Mouse (Mus musculus) stomach, embryonic 14.5 days (tissue): ENCODE results near the gene Vopp1. TPM values are rescaled to one million over a fixed set of nuclear protein-coding genes. Genes with fewer than 3 reads are reported as not detected.

Source experiments
- ATAC-seq: fragments of 200-750 bp; cut with Nextera tagmentation; 2 replicates; pipeline ENCODE4 v1.8.0; 2017; ENCODE audit warnings: low read depth, moderate TSS enrichment; ENCODE audit not compliant: insufficient number of reproducible peaks, insufficient read depth, low FRiP score
- H3K27ac ChIP-seq: fragments of 300-500 bp; sonication (generic); 2 replicates; pipeline ENCODE4 v1.5.1; 2014; ENCODE audit warnings: mild to moderate bottlenecking, low read length, moderate library complexity, mixed read lengths
- H3K27me3 ChIP-seq: fragments of 300-500 bp; sonication (generic); 2 replicates; pipeline ENCODE4 v1.6.1; 2014; ENCODE audit warnings: low read length, control low read depth, mixed read lengths; ENCODE audit not compliant: control insufficient read depth, insufficient read depth
- H3K36me3 ChIP-seq: fragments of 300-500 bp; sonication (generic); 2 replicates; pipeline ENCODE4 v1.6.1; 2014; ENCODE audit warnings: mild to moderate bottlenecking, control low read depth, low read length, moderate library complexity, mixed read lengths; ENCODE audit not compliant: control insufficient read depth, insufficient read depth
- H3K4me1 ChIP-seq: fragments of 300-500 bp; sonication (generic); 2 replicates; pipeline ENCODE4 v1.6.1; 2014; ENCODE audit warnings: low read length, control low read depth, mixed read lengths; ENCODE audit not compliant: control insufficient read depth, insufficient read depth
- H3K4me2 ChIP-seq: fragments of 300-500 bp; sonication (generic); replicated peaks from 2 replicates; pipeline ENCODE4 v1.6.1; 2014; ENCODE audit warnings: low read depth, low read length, control low read depth
- H3K4me3 ChIP-seq: fragments of 300-500 bp; sonication (generic); 2 replicates; pipeline ENCODE4 v1.5.1; 2014; ENCODE audit warnings: low read depth, low read length, control low read depth
- H3K9ac ChIP-seq: fragments of 300-500 bp; sonication (generic); replicated peaks from 2 replicates; pipeline ENCODE4 v1.6.1; 2014; ENCODE audit warnings: low read depth, mild to moderate bottlenecking, control low read depth, low read length, moderate library complexity, mixed read lengths
- H3K9me3 ChIP-seq: fragments of 300-500 bp; sonication (generic); 2 replicates; pipeline ENCODE4 v1.6.1; 2016; ENCODE audit warnings: low read depth, low read length, control low read depth; ENCODE audit not compliant: control insufficient read depth
- WGBS: fragments of 180-500 bp; shearing (Covaris S2); extraction: QIAGEN DNeasy Blood & Tissue Kit; methylation state at CpG from one replicate; pipeline ENCODE4 v1.1.7; 2014; 5-methylcytosine and 5-hydroxymethylcytosine counted together
- polyA plus RNA-seq: library from polyadenylated mRNA; unstranded; fragments of >200 nt; fragmentation: Nextera tagmentation; extraction: Ambion mirVana; gene quantifications from 2 replicates; pipeline ENCODE4 v1.2.1, GENCODE M21; 2014

The Vopp1 gene
- polyA plus RNA-seq, 1 experiment from 2014 or later = 26.7 TPM

- WGBS = 84% methylated on average over 4 of the region's 4 CpGs
- H3K27ac ChIP-seq = no peak overlapping the region
- no peaks in the 10 kb centered on the region for H3K36me3 ChIP-seq
- no peak overlapping the region for H3K9ac ChIP-seq
- H3K9me3 ChIP-seq = no peaks in the 10 kb centered on the region
- no peak overlapping the region for H3K4me3 ChIP-seq
- no peaks in the 10 kb centered on the region for H3K27me3 ChIP-seq
- no peaks in the 10 kb centered on the region for H3K4me1 ChIP-seq
- peak; percentile 71; the same call in 1 of the 2 replicates for ATAC-seq
- H3K4me2 ChIP-seq = no peak overlapping the region
Observed at GRCm38 (mm10) chr6:57744974-57745747, 79.8 kb downstream of the Vopp1 start.

- H3K9ac ChIP-seq = no peak overlapping the region
- no peaks in the 10 kb centered on the region for H3K36me3 ChIP-seq
- WGBS = 89% methylated on average over 2 of the region's 2 CpGs
- no peak for ATAC-seq
- no peak overlapping the region for H3K4me2 ChIP-seq
- no peaks in the 10 kb centered on the region for H3K27me3 ChIP-seq
- H3K27ac ChIP-seq = no peak overlapping the region
- H3K4me1 ChIP-seq = no peaks in the 10 kb centered on the region
- no peak overlapping the region for H3K4me3 ChIP-seq
- H3K9me3 ChIP-seq = no peaks in the 10 kb centered on the region
Observed at GRCm38 (mm10) chr6:57744123-57744522, 80.8 kb downstream of the Vopp1 start.

GRCm38 (mm10) chr6:57743333-57743732 is 81.6 kb downstream of the Vopp1 start:
- H3K4me2 ChIP-seq = no peak overlapping the region
- no peaks in the 10 kb centered on the region for H3K27me3 ChIP-seq
- H3K9ac ChIP-seq = no peak overlapping the region
- no peak overlapping the region for H3K27ac ChIP-seq
- H3K4me1 ChIP-seq = no peaks in the 10 kb centered on the region
- H3K4me3 ChIP-seq = no peak overlapping the region
- 56% methylated on average over 2 of the region's 2 CpGs for WGBS
- ATAC-seq = no peak
- H3K9me3 ChIP-seq = no peaks in the 10 kb centered on the region
- H3K36me3 ChIP-seq = no peaks in the 10 kb centered on the region; the same call in 1 of the 2 replicates

- Histone ChIP-seq H3K27me3 (no peaks in the 10 kb centered on the region), H3K36me3 (no peaks in the 10 kb centered on the region; the same call in 1 of the 2 replicates), H3K4me2 (no peak overlapping the region), H3K4me3 (no peak overlapping the region), H3K9me3 (no peaks in the 10 kb centered on the region), H3K4me1 (no peaks in the 10 kb centered on the region), H3K9ac (no peak overlapping the region), H3K27ac (no peak overlapping the region)
- ATAC-seq = no peak
- 96% methylated on average over 1 of the region's 1 CpGs for WGBS
Observed at GRCm38 (mm10) chr6:57742749-57743148, 82.2 kb downstream of the Vopp1 start.

- Histone ChIP-seq H3K4me1 (no peaks in the 10 kb centered on the region), H3K4me2 (no peak overlapping the region), H3K4me3 (no peak overlapping the region), H3K27ac (no peak overlapping the region), H3K27me3 (no peaks in the 10 kb centered on the region), H3K9me3 (no peaks in the 10 kb centered on the region), H3K36me3 (peaks cover 9% of the 10 kb centered on the region; the same call in 1 of the 2 replicates), H3K9ac (no peak overlapping the region)
- 90% methylated on average over 1 of the region's 1 CpGs for WGBS
- ATAC-seq = no peak
Observed at GRCm38 (mm10) chr6:57721347-57721746, 103.6 kb downstream of the Vopp1 start.

GRCm38 (mm10) chr6:57711726-57712125 is 113.2 kb downstream of the Vopp1 start:
- H3K4me1 ChIP-seq = no peaks in the 10 kb centered on the region
- WGBS = 12% methylated on average over 1 of the region's 1 CpGs
- H3K27me3 ChIP-seq = no peaks in the 10 kb centered on the region
- H3K4me3 ChIP-seq = no peak overlapping the region
- H3K27ac ChIP-seq = no peak overlapping the region
- no peak overlapping the region for H3K4me2 ChIP-seq
- H3K9me3 ChIP-seq = no peaks in the 10 kb centered on the region
- peaks cover 2% of the 10 kb centered on the region; the same call in 1 of the 2 replicates for H3K36me3 ChIP-seq
- H3K9ac ChIP-seq = no peak overlapping the region
- 0 out of 2 replicates have a peak, but pooled peaks have one; percentile 37 for ATAC-seq

- Histone ChIP-seq H3K36me3 (no peaks in the 10 kb centered on the region), H3K27ac (no peak overlapping the region), H3K9ac (no peak overlapping the region), H3K4me2 (no peak overlapping the region), H3K4me1 (no peaks in the 10 kb centered on the region; the same call in 1 of the 2 replicates), H3K4me3 (no peak overlapping the region), H3K9me3 (no peaks in the 10 kb centered on the region), H3K27me3 (no peaks in the 10 kb centered on the region)
- no peak for ATAC-seq
- 100% methylated on average over 1 of the region's 1 CpGs for WGBS
Observed at GRCm38 (mm10) chr6:57706721-57707120, 118.2 kb downstream of the Vopp1 start.

- H3K9ac ChIP-seq = peak overlapping the region; percentile 78
- 19% methylated on average over 2 of the region's 2 CpGs for WGBS
- peak overlapping the region; percentile 61 for H3K4me3 ChIP-seq
- peak; percentile 16; the same call in 1 of the 2 replicates for ATAC-seq
- H3K4me1 ChIP-seq = no peaks in the 10 kb centered on the region; the same call in 1 of the 2 replicates
- H3K27ac ChIP-seq = peak overlapping the region; percentile 96; the same call in 1 of the 2 replicates
- no peaks in the 10 kb centered on the region for H3K27me3 ChIP-seq
- H3K36me3 ChIP-seq = no peaks in the 10 kb centered on the region
- no peaks in the 10 kb centered on the region for H3K9me3 ChIP-seq
- peak overlapping the region; percentile 39 for H3K4me2 ChIP-seq
Observed at GRCm38 (mm10) chr6:57703703-57704102, 121.3 kb downstream of the Vopp1 start.
